Mouse (Mus musculus): ENCODE measurements around the gene Trp53.
"Not testable (repeated sequence)": the region's sequence is repeated elsewhere in the genome, so short reads cannot be mapped to it uniquely, and the experiment has no call there.

Gene Trp53

GRCm38 (mm10) chr11:69601768-69602167, 21.6 kb downstream of the Trp53 start:
- DNase-seq, result no peak

- DNase-seq, result no peak
Observed at GRCm38 (mm10) chr11:69603516-69603915, 23.4 kb downstream of the Trp53 start.

GRCm38 (mm10) chr11:69604347-69604746, 24.2 kb downstream of the Trp53 start:
- no peak for DNase-seq

GRCm38 (mm10) chr11:69604795-69605664, 24.9 kb downstream of the Trp53 start:
- DNase-seq, result peak; percentile 16

- DNase-seq, result peak; percentile 79
Observed at GRCm38 (mm10) chr11:69605726-69606490, 25.7 kb downstream of the Trp53 start, which contains the start of gene Atp1b2. Gene Atp1b2, minus strand, starts transcription at chr11:69605942.

- no peak for DNase-seq
Observed at GRCm38 (mm10) chr11:69606491-69606795, 26.3 kb downstream of the Trp53 start.

- no peak for DNase-seq
Observed at GRCm38 (mm10) chr11:69606832-69607231, 26.7 kb downstream of the Trp53 start.

- DNase-seq, result no peak
Observed at GRCm38 (mm10) chr11:69608525-69608924, 28.4 kb downstream of the Trp53 start.

GRCm38 (mm10) chr11:69609416-69609815, 29.3 kb downstream of the Trp53 start:
- DNase-seq, result no peak

GRCm38 (mm10) chr11:69610899-69611298, 30.7 kb downstream of the Trp53 start:
- no peak for DNase-seq

GRCm38 (mm10) chr11:69613553-69614256, 33.5 kb downstream of the Trp53 start:
- DNase-seq, result peak; percentile 75

- not testable (repeated sequence) for DNase-seq
Observed at GRCm38 (mm10) chr11:69614257-69614588, 34.1 kb downstream of the Trp53 start.

- no peak for DNase-seq
Observed at GRCm38 (mm10) chr11:69616781-69617180, 36.6 kb downstream of the Trp53 start.

- no peak for DNase-seq
Observed at GRCm38 (mm10) chr11:69617805-69618204, 37.6 kb downstream of the Trp53 start, which contains the start of gene Shbg. Gene Shbg, minus strand, starts transcription at chr11:69617905.

GRCm38 (mm10) chr11:69620394-69621081, 40.4 kb downstream of the Trp53 start:
- DNase-seq, result no peak

- no peak for DNase-seq
Observed at GRCm38 (mm10) chr11:69621571-69622268, 41.6 kb downstream of the Trp53 start, which contains the start of gene Sat2. Gene Sat2, plus strand, starts transcription at chr11:69622024.

GRCm38 (mm10) chr11:69622406-69622805, 42.2 kb downstream of the Trp53 start:
- DNase-seq, result no peak

GRCm38 (mm10) chr11:69623006-69623405, 42.8 kb downstream of the Trp53 start:
- DNase-seq, result no peak

- not testable (repeated sequence) for DNase-seq
Observed at GRCm38 (mm10) chr11:69624339-69624738, 44.2 kb downstream of the Trp53 start.

GRCm38 (mm10) chr11:69628286-69628685, 48.1 kb downstream of the Trp53 start:
- peak; percentile 69 for DNase-seq

GRCm38 (mm10) chr11:69629802-69630201, 49.6 kb downstream of the Trp53 start:
- no peak for DNase-seq
